Mouse (Mus musculus) adipocyte (in vitro differentiated cells): ENCODE data around the gene Lrch4.
A peak's percentile ranks its signal among the peaks of the same experiment; 100 is the strongest.

Source experiments
- DNase-seq: peaks from one replicate; pipeline ENCODE4 v3.0.0-alpha.2; 2016; ENCODE audit warnings: low spot score

Gene Lrch4

DNA sequence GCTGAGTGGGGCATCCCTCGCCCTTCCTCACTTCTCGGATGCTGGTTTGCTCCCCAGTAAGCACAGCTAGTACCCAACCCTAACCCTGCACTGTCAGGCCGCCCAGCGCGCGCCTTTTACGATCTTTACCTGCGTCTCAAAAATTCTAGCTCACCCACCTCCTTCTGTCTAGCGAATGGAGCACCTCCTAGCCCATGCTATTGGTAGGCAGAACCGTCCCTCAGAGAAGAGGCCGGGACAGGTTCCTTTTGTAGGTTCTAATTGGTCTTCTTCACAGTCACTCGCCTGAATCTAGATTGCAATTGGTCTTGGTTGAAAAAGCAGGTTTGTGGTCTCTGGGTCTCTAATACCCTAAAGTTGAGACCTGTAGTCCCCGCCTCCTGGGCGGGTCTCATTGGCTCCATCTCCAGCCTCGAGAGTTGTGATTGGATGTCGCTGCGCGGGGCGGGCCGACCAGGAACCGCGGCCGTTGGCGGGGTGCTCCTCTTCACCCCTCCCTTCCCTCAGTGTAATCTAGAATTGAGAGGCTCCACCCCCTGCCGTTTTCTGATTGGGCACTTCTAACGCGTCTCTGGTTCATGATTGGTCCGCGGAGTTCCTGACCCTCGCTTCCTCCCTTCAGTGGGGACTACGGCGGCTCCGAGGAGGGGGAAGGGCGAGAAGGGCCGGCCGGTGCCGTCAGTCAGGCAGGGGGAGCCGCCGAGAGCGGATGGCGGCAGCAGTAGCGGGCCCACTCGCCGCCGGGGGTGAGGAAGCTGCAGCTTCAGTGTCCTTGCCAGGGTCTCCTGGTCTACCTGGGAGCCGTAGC lies at the start of gene Lrch4, which contains the start of the genes Fbxo24 and Gm20605:
Gene Lrch4 (plus strand): TSS at position 624 of the 808 bp plus-strand sequence.
Gene Fbxo24 (minus strand): TSS at position 505 of the 808 bp plus-strand sequence.
Gene Gm20605 (plus strand): TSS at position 678 of the 808 bp plus-strand sequence.
- peak; percentile 100 for DNase-seq

DNA sequence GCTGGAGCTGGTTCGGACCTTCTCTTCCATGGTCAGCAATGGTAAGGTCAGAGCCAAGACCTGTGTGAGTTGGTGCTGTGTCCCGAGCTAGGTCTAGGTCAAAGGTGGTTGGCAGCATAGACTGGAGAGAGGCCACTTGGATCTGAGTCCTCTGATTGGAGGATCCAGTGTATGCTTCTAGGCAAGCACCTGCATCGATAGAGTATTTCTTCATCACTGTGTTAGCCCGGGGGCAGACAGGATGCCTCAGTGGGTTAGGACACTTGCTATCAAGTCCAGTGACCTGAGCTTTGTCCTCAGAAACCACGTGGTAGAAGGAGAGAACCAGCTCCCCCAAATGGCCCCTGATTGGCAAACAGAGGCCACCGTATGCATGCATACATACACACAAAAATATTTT lies 48.7 kb upstream of the Lrch4 start:
- peak; percentile 40 for DNase-seq

DNA sequence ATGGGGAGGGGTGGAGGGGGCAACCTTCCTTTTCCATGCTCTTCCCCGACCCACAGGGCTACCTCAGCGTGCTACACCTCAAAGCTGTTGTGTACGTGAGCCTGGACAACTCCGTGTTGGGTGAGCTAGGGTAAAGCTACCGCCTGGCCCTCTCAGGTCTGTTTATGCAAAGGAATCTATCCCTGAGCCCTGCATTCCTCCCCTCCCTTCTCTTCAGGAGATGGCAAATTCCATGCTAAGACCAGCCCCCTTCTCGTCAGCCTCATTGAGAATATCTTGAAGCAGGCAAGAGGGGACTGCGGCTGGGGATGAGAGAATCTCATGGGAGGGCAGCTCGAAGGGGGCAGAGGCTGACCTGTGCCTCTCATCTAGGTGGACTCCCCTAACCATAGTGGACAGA lies 46.2 kb upstream of the Lrch4 start:
- no peak for DNase-seq

DNA sequence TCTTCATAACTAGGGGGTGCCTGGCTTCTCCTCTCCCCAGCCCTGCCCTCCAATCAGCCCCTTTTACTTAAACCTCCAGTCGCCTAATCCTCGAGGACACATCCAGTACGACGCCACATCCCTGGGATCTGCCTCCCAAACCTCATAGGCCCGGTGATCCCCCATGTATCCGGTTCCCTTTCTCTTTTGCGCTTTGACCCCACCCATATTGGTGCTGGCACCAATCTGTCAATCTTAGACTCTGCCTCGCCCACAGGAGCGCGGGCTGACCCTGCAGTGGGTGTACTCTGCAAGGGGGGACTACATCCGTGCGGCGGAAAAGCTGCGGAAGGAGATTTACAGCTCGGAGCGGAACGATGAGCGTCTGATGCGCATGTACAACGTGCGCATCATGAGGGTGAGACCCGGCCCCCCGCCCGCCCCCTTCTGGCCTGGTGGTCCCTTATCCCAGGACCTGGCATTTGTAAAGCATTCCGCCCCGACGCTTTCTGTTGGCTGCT lies 45.2 kb upstream of the Lrch4 start:
- no peak for DNase-seq

DNA sequence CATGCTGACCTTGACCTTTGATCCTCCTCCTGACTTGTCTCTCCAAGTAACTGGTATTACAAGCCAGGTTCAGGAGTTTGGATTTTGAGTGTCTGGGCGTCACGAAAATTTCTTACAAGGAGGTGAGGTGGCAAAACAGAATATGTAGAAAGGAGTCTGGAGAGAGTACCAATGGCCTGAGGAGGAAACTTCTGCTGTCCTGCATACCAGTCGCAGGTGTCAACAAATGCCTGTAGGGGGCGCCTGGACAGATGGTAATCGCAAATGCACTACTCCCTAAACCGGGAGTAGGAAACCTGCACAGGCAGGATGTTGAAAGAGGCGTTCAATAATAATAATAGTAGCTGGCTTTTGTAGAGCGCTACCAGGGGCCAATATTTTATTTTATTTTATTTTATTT lies 43.9 kb upstream of the Lrch4 start:
- DNase-seq: peak; percentile 65

DNA sequence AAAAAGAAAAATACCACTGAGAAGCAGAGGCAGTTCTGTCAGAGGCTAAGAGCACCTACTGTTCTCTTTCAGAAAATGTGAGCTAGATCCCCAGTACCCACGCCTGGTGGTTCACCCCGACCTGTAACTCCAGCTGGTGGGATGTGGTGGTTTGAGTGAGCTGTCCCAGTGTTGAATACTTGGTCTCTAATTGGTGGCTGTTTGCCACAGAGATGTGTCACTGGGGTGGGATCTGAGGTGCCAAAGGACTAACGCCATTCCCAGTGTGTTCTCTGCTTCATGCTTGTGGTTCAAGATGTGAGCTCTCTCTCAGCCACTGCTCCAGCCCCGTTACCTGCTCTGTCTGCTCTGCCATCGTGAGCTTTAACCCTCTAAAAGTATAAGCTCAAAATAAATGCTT lies 38.4 kb upstream of the Lrch4 start:
- DNase-seq: no peak

DNA sequence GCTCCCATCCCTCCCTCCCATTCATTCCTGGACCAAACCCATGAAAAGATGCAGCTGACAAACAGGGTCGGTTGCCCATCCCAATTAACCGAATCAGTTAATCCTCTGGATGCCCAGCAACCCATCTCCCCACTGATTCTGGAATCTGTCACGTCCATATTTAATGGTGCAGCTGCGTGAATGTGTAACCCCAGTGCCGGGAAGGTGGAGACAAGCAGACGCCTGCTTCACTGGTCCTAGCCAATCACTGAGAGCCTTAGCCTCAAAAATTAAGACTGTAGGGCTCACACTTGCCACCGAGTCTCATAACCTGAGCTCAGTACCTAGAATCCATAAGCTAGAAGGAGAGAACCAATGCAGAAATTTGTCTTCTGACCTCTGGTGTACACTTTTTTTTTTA lies 33.0 kb upstream of the Lrch4 start:
- DNase-seq: no peak

DNA sequence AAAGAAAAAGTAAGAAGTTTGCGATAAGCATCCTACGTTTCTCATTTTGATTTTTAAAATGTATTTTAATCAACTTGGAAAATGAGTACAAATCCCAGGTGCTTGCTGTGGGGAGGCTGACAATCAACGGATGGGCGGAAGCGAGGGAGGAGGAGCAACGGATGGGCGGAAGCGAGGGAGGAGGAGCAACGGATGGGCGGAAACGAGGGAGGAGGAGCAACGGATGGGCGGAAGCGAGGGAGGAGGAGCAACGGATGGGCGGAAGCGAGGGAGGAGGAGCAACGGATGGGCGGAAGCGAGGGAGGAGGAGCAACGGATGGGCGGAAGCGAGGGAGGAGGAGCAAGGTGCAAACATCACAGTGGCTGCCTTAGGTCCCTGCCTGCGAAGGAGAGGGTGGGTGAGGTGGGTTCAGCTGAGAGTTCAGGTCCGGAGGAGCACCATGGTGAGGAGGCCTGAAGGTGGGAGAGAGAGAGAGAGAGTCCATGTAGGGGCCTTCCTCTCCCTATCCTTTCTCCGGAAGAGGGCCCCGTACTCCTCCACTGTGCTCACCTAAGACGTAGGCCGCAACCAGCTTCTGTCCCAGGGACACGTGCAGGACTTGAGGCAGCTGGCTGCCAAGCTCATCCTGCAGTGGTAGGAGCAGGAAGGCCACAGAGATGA lies 32.2 kb upstream of the Lrch4 start:
- no peak for DNase-seq

DNA sequence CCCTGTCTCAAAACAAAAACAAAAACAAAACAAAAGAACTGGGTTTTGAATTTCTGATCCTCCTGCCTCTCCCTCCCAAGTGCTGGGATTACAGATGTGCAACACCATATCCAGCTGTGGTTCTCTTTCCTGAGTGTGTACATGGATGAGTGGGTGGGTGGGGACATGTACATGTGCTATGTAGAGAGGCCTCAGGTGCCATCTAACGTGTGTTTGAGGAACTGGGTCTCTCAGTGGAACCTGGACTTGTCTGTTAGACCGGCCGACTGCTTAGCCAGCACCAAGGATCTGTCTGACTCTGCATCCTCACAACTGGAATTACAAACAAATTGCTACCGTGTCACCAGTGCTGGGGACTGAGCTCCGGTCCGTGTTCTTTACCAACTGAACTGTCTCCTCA lies 31.3 kb upstream of the Lrch4 start:
- no peak for DNase-seq

DNA sequence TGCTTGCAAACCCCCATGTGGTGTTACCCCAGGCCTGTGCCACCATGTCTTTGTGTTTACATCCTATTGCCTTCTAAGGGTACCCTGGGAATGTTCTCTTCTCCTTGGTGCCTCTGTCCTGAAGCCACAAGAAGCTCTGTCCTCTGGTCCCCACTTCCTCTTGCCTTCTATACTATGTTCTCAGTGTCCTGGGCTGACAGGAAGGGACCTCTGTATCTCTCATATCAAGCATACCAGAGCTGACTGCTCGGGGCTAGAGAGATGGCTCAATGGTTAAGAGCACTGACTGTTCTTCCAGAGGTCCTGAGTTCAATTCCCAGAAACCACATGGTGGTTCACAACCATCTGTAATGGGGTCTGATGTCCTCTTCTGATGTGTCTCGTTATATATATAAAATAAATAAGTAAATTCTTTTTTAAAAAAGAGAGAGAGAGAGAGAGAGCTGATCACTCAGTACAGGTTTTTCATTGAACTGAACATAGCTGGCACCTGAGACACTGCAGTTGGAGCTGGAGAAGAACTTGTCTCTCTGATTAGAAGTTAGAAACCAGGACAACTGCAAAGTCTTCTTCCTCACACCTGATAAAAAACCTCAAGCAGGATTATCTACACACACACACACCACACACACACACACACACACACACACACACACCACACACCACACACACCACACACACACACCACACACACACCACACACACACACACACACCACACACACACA lies 30.7 kb upstream of the Lrch4 start:
- DNase-seq: no peak

DNA sequence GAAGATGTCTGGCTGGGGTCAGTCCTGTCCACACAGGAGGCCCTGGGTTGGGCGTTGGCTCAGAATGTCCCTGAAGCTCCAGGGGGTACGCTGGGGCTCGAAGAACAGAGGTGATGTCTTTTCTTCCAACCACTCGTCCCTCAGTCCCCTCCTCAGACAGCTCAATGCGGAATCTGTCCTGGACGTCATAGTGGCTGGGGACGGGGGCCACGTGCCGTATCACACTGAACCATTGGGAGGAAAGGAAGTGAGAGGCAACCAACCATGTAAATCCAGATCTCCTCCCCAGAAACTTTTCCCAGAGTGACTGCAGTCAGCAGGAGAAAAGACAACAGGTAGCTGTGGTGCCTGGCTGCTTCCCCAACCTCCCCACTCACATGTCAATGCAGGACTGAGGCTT lies 29.3 kb upstream of the Lrch4 start:
- DNase-seq: no peak

DNA sequence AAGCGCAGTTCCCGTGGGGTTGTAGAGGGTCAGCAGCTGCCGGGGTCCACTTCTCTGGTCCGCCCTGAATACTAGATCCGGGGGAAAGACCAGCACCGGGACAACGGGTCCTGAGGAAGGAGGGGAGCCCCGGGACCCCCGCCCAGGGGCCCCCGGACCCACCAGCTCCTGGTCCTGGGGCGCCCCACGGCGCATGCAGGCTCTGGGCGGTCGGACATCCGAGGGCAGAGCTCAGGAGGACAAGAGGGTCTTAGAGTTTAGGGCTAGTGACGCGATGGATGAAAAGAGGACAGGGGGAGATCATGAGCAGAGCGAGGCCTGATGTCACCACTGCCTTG lies 28.7 kb upstream of the Lrch4 start:
- DNase-seq: no peak

DNA sequence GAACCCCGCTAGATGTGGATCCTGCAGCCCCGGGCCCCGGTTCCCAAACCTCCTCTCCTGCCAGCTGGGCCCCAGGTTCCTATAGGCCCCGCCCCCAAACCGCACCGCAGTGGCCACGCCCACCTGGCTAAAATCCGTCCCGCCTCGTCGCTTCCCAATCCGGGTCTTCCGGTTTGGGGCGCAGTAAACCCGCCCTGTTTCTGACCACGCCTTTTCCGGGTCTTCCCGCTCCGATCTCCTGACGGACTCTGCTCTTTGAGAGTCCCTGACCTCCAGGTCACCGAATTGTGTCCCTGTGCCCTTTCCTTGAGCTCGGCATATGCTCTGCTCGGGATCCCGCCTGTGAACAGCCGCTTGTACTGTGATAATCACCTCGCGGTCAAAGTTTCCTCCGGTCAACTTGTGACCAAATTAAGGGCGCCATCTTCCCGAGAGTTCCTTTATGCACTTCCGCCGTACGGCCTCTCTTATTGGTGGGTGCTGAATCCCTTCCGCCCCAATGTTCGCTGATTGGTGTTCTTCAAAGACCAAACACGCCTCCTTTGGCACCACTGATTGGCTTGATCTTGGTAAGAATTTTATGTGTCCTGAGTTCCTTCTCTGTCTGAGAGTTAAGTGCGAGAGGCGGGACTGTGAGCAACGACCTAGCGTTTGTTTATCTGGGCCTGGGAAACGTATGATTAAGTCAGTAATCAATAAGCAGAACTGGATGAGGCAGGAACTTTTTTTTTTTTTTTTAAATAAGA lies 28.1 kb upstream of the Lrch4 start, which contains the start of gene Mospd3:
Gene Mospd3 (minus strand): TSS at position 440 of the 746 bp plus-strand sequence.
- peak; percentile 100 for DNase-seq

DNA sequence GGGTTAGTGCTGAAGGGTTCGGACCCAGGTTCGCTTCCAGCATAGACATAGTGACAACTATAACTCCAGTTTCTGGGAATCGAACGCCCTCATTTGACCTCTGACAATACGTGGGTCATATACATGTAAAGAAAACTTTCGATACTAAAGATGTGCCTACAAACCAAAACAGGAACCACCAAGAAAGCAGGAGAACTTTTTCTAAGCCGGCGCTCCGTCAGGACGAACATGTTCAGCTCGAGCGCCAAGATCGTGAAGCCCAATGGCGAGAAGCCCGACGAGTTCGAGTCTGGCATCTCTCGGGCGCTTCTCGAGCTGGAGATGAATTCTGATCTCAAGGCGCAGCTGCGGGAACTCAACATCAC lies 27.6 kb upstream of the Lrch4 start:
- DNase-seq: no peak

DNA sequence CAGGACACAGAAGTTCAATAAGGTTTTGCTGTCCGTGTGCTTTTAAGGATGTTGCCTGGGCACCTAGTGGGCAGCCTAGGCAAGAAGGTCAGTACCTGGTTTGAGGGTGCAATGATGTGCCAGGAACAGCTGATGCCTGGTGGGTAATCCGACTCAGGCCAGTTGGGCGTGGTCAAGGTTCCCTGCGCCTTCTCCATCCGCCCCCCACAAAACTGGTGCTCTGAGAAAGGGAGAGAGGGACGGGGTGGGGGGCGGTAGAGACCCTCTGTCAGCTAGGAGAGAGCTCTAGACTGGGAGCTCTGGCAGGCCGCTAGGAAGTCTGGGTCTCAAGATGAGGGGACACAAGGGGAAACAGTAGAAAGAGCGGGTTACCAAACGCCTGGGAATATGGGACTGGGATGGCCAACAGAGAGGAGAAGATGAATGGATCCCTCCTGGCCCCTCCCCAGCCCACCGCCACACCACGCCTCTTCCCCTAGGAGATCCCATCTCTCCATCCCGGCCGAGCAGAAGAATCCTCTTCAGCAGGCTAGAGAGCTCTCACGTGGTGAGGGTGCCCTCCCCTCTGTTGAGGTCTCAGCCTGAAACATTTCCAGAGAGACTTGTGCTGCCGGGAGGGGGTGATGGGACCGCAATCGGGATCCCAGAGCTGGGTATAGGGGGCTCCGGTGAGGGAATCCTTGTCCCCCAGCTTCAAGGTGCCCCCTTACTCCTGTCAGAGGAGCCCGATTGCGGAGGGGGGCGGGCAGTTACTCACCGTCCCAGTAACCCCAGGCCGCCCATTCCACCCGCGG lies 20.9 kb upstream of the Lrch4 start:
- DNase-seq: no peak

DNA sequence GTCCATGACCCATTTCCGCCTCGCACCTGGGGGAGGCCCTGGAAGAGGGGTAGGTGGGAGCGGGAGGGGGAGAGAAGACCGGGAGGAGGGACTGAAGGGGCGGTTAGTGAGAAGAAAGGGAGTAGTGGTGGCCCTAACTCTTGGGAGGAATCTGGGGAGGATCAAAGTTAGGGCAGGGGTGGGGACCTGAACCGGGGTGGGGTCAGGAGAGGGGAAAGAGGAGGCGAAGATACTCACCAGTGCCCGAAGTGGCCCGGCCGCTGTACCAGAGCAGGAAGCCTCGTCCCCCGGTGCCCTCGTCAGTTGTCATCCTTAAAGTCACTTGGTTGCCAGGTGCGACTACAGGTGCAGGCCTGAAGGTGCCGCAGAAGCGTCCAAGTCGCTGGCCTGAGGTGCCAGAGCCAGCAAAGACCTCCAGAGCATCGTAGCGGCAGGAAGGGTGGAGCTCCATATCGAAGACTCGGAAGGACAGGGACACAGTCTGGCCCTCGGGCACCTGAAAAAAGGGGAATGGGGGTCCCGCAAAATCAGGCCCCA lies 20.2 kb upstream of the Lrch4 start:
- no peak for DNase-seq

DNA sequence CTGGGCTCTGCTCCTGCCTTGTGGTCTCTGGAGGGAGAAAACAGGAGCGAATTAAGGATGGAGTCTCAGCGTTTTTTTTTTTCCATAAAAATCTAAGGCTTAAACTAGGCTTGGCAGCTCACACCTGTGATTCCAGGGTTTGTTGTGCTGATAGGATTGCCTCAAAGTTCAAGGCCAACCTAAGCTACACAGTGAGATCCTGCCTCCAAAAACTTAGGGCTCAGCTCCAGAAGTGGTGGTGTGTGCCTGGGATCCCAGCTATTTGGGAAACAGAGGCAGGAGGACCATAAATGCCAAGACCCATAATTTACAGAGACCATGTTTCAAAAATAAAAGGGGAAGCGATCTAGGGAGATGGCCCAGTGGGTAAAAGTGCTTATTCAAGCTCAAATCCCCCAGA lies 19.6 kb upstream of the Lrch4 start:
- no peak for DNase-seq

DNA sequence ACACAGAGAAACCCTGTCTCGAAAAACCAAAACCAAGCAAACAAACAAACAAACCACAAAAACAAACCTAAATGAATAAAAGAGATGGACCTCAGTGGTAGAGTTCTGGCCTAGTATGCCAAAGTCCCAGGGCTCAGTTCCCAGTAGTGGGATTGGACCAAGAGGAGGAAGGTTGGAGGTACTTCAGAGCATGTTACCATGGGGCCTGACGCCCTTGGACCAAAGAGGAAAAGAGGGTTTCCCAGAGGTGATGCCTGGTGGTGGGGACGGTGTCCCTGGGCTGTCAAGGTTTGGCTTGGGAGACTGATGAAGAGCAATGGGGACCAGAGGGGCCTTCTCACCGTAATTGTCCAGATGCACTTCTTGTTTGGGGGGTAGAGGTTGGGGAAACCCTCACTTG lies 18.9 kb upstream of the Lrch4 start:
- DNase-seq: peak; percentile 57

DNA sequence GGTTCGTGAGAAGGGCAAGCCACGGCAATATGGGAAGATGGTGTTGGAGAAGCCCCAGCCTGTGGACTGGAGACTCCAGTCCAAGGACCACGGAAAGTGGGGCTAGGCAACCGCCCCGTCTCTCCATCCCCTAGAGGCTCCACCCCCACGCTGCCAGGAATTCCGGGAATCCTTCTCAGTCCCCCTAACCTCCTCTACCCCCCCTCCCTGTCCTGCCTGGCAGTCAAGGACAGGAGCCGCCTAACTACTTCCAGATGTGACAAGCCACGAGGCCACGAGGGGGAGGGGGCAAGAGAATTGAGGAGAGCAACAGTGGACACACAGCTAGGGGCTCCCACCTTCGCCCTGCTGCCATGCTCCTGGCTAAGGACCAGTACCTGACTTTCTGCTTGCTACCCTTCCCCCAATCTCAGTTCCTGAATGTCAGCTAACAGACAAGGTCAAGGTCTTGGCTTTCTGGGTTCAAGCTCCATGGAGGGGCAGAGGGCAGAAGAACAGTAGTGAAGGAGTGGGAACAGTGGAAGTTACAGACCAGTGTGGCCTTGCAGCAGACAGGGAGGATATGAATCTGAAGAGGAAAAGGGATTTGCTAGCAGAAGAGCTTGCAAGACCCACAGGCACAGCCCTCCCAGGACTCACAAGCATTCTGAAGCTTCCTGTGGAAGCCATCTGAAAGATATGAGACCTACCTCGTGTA lies 18.2 kb upstream of the Lrch4 start:
- peak; percentile 86 for DNase-seq

DNA sequence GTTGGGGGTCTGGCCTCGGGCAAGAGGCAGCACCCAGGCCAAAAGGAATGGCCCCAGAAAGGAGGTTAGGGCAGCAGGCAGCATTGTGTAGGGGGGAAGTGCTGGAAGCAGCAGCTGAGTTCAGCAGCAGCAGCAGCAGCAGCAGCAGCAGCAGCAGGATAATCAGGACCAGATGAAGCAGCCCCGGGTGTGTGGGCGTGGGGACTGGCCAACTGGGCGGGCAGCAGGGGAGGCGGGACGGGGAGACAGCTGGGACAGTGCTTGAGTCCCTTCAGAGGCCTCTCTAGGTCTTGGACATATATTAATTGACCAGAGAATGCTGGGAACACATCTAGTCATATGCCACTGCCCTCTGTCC lies 17.7 kb upstream of the Lrch4 start:
- peak; percentile 86 for DNase-seq
